Mouse (Mus musculus) heart, postnatal 0 days (tissue): Measurements from ENCODE around the gene Gm11985.

Experiments used
- CTCF ChIP-seq: IDR thresholded peaks from 2 replicates; pipeline ENCODE4 v1.5.1; 2016; ENCODE audit warnings: antibody characterized with exemption, control low read depth, low read depth
- EP300 ChIP-seq: IDR thresholded peaks from 2 replicates; pipeline ENCODE4 v1.6.1; 2016; ENCODE audit warnings: antibody characterized with exemption, low read depth

DNA sequence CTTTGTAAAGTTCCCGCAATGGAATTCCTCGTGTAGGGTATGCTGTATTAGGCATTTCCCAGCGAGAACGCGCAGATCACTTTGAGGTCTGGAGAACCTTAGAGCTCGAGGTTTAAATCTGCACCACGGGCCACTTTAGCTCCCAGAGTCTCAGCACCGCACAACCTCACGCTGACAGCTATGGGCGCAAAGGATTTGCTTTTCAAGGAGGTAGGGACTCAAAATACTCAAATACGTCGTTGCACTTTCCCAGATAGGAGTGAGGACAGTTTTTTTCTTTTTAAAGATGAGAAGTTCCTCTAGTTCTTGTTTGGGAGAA is 25.9 kb upstream of the Gm11985 start:
- TF ChIP-seq CTCF (no peak), EP300 (no peak)
